Mouse (Mus musculus) retina, adult 2 months (tissue): ENCODE measurements around the gene Hcfc1.

Experiments
- DNase-seq: peaks from one replicate; pipeline ENCODE4 v3.0.0-alpha.2; 2012; ENCODE audit warnings: low read depth, low spot score

The Hcfc1 gene

DNA sequence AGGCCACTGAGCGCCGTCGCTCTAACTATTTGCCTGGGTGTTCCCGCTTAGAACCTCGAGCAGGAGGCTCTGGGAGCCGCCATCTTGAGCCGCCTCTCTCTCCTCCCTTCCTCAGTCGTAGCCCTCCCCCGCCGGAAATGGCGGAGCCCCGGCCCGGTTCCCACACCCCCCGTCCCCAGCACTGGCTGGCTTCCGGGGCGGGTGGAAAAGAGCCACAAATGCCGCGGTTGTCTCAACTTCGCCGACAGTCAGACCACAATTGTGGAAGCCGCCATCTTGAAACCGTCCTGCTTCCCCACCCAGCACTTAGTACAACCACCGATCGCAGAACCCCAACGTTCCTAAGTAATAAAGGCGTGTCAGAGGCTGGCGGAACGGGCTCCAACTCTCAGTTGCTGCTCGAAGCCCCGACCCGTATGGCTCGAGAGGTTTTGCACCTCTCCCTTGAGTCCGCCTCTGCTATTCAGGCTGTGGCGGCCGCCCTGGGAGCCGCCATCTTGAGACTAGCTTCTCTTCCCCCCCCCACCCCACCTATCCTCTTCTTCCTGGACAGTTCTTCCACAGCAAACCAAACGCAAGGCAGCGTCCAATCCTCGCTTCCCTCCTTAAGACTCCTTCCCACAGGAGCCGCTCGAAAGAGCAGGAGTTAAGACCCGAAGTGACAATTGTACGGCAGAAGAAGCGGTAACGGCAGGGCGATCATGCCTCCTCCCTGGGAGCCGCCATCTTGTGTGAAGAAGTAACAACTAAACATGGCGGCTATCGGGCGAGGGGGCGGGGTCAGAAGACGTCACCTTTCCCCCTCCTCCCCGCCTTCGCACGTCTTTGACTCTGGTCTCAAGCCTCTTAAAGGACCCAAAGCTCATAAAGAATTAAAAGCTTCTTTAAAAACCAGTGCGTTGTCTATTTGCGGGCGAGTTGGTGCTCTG is at the start of gene Hcfc1:
TSS of gene Hcfc1 (minus strand) at position 110 of the 929 bp plus-strand sequence.
- peak; percentile 76 for DNase-seq

- no peak for DNase-seq
Observed at GRCm38 (mm10) chrX:74014597-74014996, 48.4 kb upstream of the Hcfc1 start.

GRCm38 (mm10) chrX:74008063-74008462 is 41.9 kb upstream of the Hcfc1 start:
- no peak for DNase-seq

DNA sequence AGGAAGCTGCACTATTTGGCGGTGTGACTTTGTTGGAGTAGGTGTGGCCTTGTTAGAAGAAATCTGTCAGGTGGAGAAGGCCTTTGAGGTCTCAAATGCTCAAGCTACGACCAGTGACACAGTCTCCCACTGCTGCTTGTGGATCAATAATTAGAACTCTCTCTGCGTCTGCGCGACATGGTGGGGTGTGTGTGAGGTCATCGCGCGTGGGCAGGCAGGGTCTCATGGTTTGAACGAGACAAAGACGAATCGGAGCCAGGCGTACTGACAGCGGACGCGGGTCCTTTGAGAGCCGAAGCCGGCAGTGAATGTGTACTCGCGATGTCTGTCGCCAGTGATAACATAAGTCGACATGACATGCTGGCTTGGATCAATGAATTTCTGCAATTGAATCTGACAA is 40.2 kb upstream of the Hcfc1 start:
- no peak for DNase-seq

- no peak for DNase-seq
Observed at GRCm38 (mm10) chrX:74003644-74004043, 37.5 kb upstream of the Hcfc1 start.

DNA sequence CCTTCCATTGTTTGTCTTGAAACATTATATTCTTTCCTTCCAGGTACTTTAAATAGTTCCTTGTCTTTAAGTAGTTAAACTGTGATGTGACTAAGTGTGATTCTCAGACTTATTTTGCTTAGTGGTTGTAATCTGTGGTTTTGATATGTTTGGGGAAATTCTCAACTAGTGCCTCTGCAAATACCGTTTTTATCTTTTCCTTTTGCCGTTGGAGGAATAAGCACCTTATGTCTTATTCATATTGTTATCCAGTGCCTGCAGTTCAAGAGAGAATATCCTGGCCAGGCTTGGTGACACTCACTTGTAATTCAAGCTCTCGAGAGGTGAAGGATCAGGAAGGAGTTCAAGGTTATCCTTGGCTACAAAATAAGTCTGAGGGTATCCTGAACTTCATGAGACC is 34.9 kb upstream of the Hcfc1 start:
- no peak for DNase-seq

DNA sequence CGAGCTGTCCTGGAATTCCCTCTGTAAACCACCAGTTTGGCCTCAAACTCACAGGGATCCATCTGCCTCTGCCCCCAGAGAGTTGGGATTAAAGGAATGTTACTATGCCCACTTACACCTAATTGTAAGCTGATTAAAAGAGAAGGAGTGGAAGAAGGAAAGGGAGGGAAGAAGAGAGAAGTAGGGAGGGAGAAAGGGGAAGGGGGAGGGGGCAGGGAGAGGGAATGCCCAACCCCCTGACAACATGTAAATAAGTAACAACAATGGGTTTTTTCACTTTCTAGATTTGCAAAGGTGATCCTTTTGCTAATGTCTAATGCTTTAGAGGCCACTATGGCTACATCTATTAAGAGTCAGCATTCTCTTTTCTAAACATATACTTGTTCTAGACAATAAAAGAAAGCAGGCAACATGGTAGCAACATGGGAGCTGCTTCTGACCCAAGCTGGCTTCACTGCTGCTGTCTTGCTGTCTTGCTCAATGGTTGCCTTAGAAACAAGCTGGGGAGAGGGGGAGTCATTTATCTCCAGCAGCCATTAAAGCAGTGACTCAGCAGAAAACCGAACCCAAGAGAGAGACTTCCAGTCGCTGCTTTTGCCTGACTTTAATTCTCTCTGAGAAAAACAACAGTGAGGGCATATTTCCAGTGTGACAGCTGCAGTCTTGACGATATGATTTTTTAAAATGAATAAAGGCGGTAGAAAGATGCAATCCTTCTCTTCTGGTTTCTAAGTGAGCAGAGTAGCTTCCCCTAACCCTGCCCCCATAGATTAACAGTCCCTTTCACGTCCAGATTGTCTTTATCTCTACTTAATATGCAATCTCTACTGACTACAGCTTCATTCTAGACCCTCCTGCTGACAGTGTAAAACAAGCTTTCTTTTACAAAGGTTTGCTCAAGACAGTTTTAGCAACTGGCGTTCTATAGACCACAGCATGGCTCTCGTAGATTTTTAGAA is 33.0 kb upstream of the Hcfc1 start:
- DNase-seq: no peak

DNA sequence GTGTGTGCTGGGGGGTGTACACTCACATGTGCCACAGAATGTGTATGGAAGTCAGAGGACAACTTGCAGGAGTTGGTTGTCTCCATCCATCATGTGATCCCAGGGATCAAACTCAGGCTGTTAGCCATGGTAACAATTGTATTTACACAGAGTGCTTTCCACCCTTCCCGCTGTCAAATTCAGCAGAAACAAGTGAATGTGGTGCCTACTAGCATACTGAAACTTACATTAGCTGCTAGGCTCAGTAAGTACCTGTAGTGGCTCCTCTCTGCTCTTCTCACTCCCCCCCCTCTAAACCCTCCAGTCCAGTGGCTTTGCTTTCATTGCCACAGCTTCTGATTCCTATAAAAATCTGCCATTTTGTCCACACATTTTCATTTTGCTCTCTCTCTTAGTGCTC is 11.6 kb upstream of the Hcfc1 start:
- DNase-seq: no peak

DNA sequence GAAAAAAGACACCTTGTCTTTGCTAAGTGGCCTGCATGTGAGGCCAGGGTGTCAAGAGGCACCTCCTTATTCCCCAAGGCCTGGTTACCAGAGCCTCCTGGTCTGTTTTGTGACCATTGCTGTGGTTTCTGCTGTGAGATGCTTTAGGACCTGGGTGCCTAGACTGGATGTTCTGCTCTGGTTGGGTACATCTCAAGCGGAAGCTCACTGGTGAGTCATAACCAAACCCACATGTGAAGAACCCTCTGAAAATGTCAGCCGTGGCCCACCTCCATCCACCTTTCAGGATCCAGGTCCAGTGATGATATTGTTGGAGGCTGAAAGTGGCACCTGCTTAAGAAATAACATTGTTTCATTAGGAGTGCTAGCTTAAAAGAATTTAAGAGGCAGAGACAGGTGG is 10.1 kb upstream of the Hcfc1 start:
- no peak for DNase-seq

GRCm38 (mm10) chrX:73972774-73973173 is 6.6 kb upstream of the Hcfc1 start:
- DNase-seq: no peak

GRCm38 (mm10) chrX:73970781-73971180 is 4.6 kb upstream of the Hcfc1 start:
- no peak for DNase-seq

GRCm38 (mm10) chrX:73969729-73970128 is 3.6 kb upstream of the Hcfc1 start:
- DNase-seq: no peak

DNA sequence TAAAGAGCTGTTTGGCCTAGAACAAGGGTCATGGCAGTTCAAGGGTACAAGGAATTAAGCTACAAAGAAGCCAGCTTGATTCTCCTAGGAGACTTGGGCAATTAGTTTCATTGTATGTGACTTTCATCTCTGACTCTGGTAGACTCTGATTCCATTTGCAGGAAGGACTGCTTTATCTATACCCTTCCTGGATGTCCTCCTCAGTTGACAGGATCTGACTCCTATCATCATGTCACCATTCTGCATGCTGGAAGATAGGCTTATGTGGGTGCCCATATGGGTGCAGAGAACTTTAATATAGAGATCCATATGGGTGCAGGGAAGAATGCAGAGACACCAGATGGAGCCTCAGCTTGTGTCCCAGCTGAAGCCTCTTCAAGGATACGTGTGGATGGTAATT is 3.0 kb upstream of the Hcfc1 start:
- no peak for DNase-seq

DNA sequence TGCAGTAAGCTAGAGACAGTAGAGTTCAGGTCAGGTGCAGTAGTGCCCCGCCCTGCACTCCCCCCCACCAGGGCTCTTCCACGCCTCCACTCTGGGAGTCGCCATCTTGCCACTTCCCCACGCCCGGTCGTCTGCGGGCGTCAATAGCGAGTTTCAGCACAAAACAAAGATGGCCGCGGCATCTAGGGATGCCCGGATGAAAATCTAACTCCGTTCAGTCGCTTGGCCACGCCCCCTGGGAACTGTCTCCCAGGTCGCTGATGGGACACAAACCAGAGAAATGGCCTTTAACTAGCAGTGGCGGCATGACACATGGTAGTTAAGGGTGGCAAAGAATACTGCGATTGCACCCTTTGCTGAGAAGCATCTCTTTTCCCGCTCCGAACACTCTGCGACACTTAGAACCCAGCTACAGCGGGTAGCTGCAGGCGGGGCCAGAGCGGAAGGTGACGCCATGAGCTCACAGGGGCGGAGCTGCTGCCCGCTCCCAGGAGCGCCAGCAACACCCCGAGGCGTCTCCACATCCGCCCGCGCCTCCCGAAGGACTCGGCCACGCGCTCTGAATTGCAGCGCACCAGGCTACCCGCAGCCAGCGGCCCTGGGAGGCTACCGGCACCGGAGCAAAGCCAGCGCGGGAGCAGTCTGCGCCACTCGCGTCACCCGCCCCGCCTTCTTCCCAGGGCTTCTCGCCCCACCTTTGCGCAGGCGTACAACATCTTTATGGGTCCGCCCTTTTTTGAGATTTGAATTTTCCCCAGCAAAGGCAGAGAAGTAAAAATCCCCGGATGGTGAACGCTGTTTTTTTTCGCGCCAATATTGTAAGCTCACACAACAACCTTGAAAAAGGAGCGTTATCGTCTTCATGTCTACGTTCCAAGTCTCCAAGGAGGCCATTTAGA is 1.3 kb upstream of the Hcfc1 start:
- peak; percentile 85 for DNase-seq

DNA sequence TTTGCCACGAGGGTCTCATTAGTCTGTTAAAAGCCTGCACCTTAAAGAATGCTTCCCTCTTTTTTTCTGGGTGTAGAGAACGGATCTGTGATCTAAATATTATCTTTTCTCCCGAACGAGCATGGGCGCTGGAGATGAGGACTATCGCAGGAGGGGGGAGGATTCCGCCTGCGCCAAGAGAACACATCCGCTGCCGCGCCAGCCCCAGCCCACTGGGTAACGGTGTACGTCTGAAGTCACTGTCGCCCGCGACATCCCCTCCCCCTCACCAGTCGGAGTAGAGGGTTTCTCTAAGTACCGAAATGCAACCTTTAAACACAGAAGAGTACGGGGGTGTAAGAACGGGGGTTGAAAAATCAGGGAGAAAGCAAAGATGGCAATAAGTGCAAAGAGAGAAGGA is 850 bp downstream of the Hcfc1 start:
- no peak for DNase-seq

- DNase-seq: no peak
Observed at GRCm38 (mm10) chrX:73964363-73964762, 1.8 kb downstream of the Hcfc1 start.

DNA sequence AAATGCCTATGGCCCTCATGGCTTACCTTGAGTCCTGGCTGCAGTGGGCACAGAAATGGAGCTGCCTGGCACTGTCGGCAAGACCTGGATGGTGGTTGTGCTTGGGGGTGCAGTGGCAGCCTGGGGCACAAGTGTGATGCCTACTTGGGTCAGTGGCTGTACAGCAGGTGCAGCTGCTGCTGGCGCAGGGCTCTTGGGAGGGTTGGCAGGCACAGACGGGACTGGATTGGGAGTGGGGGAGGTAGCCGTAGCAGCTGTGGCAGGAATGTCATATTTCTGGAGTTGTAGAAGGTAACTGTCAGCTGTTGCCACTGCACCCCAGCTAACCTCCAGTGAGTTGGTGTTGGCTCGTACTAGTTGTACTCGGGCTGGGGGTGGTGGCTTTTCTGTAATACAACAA is 11.2 kb downstream of the Hcfc1 start:
- DNase-seq: no peak

GRCm38 (mm10) chrX:73952603-73953002 is 13.6 kb downstream of the Hcfc1 start:
- no peak for DNase-seq

GRCm38 (mm10) chrX:73949341-73949740 is 16.8 kb downstream of the Hcfc1 start:
- no peak for DNase-seq

- DNase-seq: peak; percentile 23
Observed at GRCm38 (mm10) chrX:73948647-73949046, 17.5 kb downstream of the Hcfc1 start.

DNA sequence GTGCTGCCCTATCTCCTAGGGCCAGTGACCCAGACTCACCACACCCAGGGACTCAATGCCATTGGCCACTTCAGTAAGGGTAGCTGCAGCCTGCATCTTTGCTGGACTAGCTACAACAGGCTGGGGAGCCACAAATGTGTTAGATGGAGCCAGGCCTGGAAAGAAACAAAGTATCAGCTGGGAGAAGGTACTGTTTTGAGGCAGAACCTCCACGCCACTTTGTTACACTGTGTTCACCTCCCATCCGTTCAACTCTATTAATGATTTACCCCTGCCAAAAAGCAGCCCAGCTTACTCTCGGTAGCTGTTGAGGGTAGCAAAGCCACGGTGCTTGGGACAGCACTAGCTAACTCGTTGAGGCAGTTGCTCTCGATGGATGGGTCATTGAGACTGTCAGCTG is 19.3 kb downstream of the Hcfc1 start:
- no peak for DNase-seq
